ENCODE assay signal across 17 mouse cellular contexts in genomic region chr9:120715665-120716121, GRCm38 (mm10).
A peak's percentile ranks its signal among the peaks of the same experiment; 100 is the strongest.
DNase-seq lines count a peak whose midpoint lies in the region; ATAC-seq and TF ChIP-seq lines count a peak whose summit lies in the region.
"Had no signal": no experiment of that assay in that cellular context is flagged by ENCODE, and none has a peak within 500 bp of the region (broad histone marks: within the 10 kb centered on the region; RNA-seq: fewer than 3 reads in every experiment).

No protein-coding gene starts in this region.

- H3K4me3 ChIP-seq in limb, embryonic 12.5 days (replicated peaks): no peak overlapping the region
- no peak overlapping the region for H3K4me3 ChIP-seq in limb, embryonic 10.5 days
- H3K4me3 ChIP-seq in lung, postnatal 0 days (ENCODE audit: low read depth, low read length): no peak overlapping the region
- H3K4me3 ChIP-seq: erythroblast, embryonic 14.5 days; intestine, embryonic 15.5 days; liver, embryonic 12.5 days; midbrain, embryonic 12.5 days; neural tube, embryonic 13.5 days had no signal

- peaks cover 10% of the 10 kb centered on the region; the same call in 1 of the 2 replicates for H3K9me3 ChIP-seq in limb, embryonic 12.5 days
- no peaks in the 10 kb centered on the region for H3K9me3 ChIP-seq in limb, embryonic 10.5 days (replicated peaks)
- no peaks in the 10 kb centered on the region for H3K9me3 ChIP-seq in lung, postnatal 0 days (ENCODE audit: low read length)
- H3K9me3 ChIP-seq: liver, embryonic 12.5 days had no signal

- no peak overlapping the region for H3K9ac ChIP-seq in limb, embryonic 12.5 days (replicated peaks)
- H3K9ac ChIP-seq in lung, postnatal 0 days (replicated peaks; ENCODE audit: low read depth): no peak overlapping the region
- H3K9ac ChIP-seq: hindbrain, embryonic 14.5 days; intestine, embryonic 15.5 days; liver, embryonic 12.5 days; lung, embryonic 14.5 days; midbrain, embryonic 12.5 days; neural tube, embryonic 13.5 days had no signal

- WGBS in limb, embryonic 12.5 days: 65% methylated on average over 7 of the region's 7 CpGs
- 77% methylated on average over 7 of the region's 7 CpGs for WGBS in limb, embryonic 10.5 days
- WGBS in lung, postnatal 0 days: 68% methylated on average over 7 of the region's 7 CpGs

- no peak for TF ChIP-seq EP300 in lung, postnatal 0 days (IDR thresholded peaks at IDR 0.05)

- no peak overlapping the region for H3K4me2 ChIP-seq in limb, embryonic 12.5 days
- H3K4me2 ChIP-seq in lung, postnatal 0 days (replicated peaks; ENCODE audit: low read depth, low read length): no peak overlapping the region
- H3K4me2 ChIP-seq: hindbrain, embryonic 14.5 days; intestine, embryonic 15.5 days; liver, embryonic 12.5 days; lung, embryonic 14.5 days; midbrain, embryonic 12.5 days; neural tube, embryonic 13.5 days had no signal

- no peaks in the 10 kb centered on the region for H3K27me3 ChIP-seq in limb, embryonic 12.5 days
- no peaks in the 10 kb centered on the region for H3K27me3 ChIP-seq in limb, embryonic 10.5 days (ENCODE audit: low read depth, poor library complexity, severe bottlenecking)
- no peaks in the 10 kb centered on the region for H3K27me3 ChIP-seq in lung, postnatal 0 days (replicated peaks; ENCODE audit: insufficient read depth, low read length)
- H3K27me3 ChIP-seq: intestine, embryonic 15.5 days; liver, embryonic 12.5 days; midbrain, embryonic 12.5 days; neural tube, embryonic 13.5 days had no signal

- ATAC-seq in limb, embryonic 12.5 days (ENCODE audit: insufficient number of reproducible peaks, insufficient read depth, low FRiP score, low TSS enrichment, low read depth): no peak
- no peak for ATAC-seq in lung, postnatal 0 days
- ATAC-seq: forebrain, embryonic 16.5 days; intestine, embryonic 15.5 days; liver, embryonic 12.5 days had no signal

- peak overlapping the region; percentile 30; the same call in 1 of the 2 replicates for H3K27ac ChIP-seq in limb, embryonic 12.5 days
- H3K27ac ChIP-seq in limb, embryonic 10.5 days: no peak overlapping the region
- no peak overlapping the region for H3K27ac ChIP-seq in lung, postnatal 0 days (ENCODE audit: low read length)
- H3K27ac ChIP-seq: hindbrain, embryonic 14.5 days; intestine, embryonic 15.5 days; liver, embryonic 12.5 days; midbrain, embryonic 12.5 days; neural tube, embryonic 13.5 days had no signal

- DNase-seq in layer of hippocampus, adult 11-12 months (ENCODE audit: low spot score): peak; percentile 43
- DNase-seq in layer of hippocampus, postnatal 10 days (ENCODE audit: low spot score in 2 of 2): no peak
- DNase-seq in limb, embryonic 10.5 days (ENCODE audit: low spot score): no peak
- DNase-seq in fibroblast of lung, adult 2 months (ENCODE audit: low read depth): peak; percentile 50
- peak; percentile 65 for DNase-seq in telencephalon, adult 2 months (ENCODE audit: low read depth, low spot score)
- no peak for DNase-seq in lung, postnatal 0 days (ENCODE audit: low spot score)
- DNase-seq: cerebellum, adult 9-11 months; gastrocnemius, postnatal 14 days; lung, embryonic 14.5 days had no signal

- no peak for TF ChIP-seq CTCF in lung, postnatal 0 days (IDR thresholded peaks at IDR 0.05)

- no peaks in the 10 kb centered on the region for H3K36me3 ChIP-seq in limb, embryonic 12.5 days
- no peaks in the 10 kb centered on the region for H3K36me3 ChIP-seq in limb, embryonic 10.5 days
- no peaks in the 10 kb centered on the region for H3K36me3 ChIP-seq in lung, postnatal 0 days (ENCODE audit: insufficient read depth, low read length)
- H3K36me3 ChIP-seq: intestine, embryonic 15.5 days; liver, embryonic 12.5 days; midbrain, embryonic 12.5 days; neural tube, embryonic 13.5 days had no signal

- H3K4me1 ChIP-seq in limb, embryonic 12.5 days (replicated peaks): peaks cover 11% of the 10 kb centered on the region; the same call in 1 of the 2 replicates
- peaks cover 6% of the 10 kb centered on the region for H3K4me1 ChIP-seq in limb, embryonic 10.5 days
- no peaks in the 10 kb centered on the region for H3K4me1 ChIP-seq in lung, postnatal 0 days (ENCODE audit: insufficient read depth, low read depth, low read length)
- H3K4me1 ChIP-seq: intestine, embryonic 15.5 days; liver, embryonic 12.5 days; neural tube, embryonic 13.5 days had no signal

Comparison
In these comparisons a context has a peak if more than half of its experiments do, and no peak if none do; other contexts are left out.
1. DNase-seq: peak in layer of hippocampus, adult 11-12 months (single experiment), fibroblast of lung, adult 2 months (single experiment) and telencephalon, adult 2 months (single experiment); none in layer of hippocampus, postnatal 10 days (0 of 2), limb, embryonic 10.5 days (single experiment) and lung, postnatal 0 days (single experiment).